Mouse (Mus musculus): Measurements from ENCODE around the gene Mst1. TPM values are rescaled to one million over a fixed set of nuclear protein-coding genes. Genes with fewer than 3 reads are reported as not detected.
A peak's percentile ranks its signal among the peaks of the same experiment; 100 is the strongest.

Mst1 gene
- polyA plus RNA-seq, 1 experiment from 2014 or later = 0.27 TPM

DNA sequence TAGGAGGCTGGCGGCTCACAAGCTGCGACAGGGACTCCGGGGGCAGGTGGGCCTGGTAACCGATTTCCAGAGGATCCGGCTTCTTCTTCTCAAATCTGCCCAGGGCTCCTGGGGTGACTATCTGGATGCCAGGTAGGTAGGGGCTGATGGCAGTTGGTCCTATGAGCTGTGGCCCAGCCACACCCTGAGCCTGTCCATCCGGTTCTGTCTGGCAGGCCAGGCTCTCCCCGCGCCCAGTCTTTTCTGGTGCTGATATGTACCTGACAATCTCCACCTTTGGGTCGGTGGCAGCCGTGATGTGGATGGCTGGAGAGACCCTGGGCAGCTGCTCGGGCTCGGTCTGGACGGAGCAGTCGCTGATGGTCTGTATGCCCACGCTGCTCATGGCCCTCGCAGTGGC lies 29.9 kb downstream of the Mst1 start:
- peaks cover 17% of the 10 kb centered on the region for H3K4me1 ChIP-seq
- H3K36me3 ChIP-seq (replicated peaks) = peaks cover 47% of the 10 kb centered on the region
- no peak overlapping the region for H3K27ac ChIP-seq
- no peak for ATAC-seq (ENCODE audit: low FRiP score)
- no peak overlapping the region for H3K9ac ChIP-seq
- H3K4me2 ChIP-seq = no peak overlapping the region
- H3K27me3 ChIP-seq = peaks cover 23% of the 10 kb centered on the region; the same call in 1 of the 2 replicates
- WGBS = 89% methylated on average over 16 of the region's 16 CpGs
- no peak overlapping the region for H3K4me3 ChIP-seq (replicated peaks)
- H3K9me3 ChIP-seq = no peaks in the 10 kb centered on the region

DNA sequence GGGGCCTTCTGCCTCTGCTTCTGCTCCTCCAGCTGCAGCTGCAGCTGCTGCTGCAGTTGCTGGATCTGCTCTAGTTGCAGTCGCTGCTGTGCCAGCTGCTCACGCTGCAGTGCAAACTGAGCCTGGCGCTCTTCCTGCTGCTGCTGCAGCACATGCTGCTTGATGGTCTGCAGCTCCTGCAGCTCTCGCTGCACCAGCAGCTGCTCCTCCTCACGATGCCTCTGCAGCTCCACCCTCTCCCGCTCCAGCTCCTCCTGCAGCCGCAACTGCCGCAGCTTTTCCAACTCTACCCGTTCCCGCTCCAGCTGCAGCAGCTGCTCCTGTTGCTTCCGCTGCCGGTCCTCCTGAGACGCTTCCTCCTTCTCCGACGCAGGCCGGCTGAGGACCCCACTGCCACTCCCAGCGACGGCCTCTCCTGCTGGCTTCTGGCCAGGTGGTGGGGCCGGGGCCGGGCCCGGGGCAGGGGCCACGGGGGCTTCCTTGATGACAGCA lies 30.9 kb downstream of the Mst1 start:
- no peaks in the 10 kb centered on the region for H3K9me3 ChIP-seq
- ATAC-seq (ENCODE audit: low FRiP score) = no peak
- 19% methylated on average over 22 of the region's 22 CpGs for WGBS
- peaks cover 53% of the 10 kb centered on the region for H3K36me3 ChIP-seq (replicated peaks)
- peak overlapping the region; percentile 68 for H3K27ac ChIP-seq
- peaks cover 10% of the 10 kb centered on the region for H3K4me1 ChIP-seq
- H3K27me3 ChIP-seq = peaks cover 23% of the 10 kb centered on the region; the same call in 1 of the 2 replicates
- peak overlapping the region; percentile 38 for H3K4me2 ChIP-seq
- peak overlapping the region; percentile 42 for H3K9ac ChIP-seq
- H3K4me3 ChIP-seq (replicated peaks) = peak overlapping the region; percentile 3

DNA sequence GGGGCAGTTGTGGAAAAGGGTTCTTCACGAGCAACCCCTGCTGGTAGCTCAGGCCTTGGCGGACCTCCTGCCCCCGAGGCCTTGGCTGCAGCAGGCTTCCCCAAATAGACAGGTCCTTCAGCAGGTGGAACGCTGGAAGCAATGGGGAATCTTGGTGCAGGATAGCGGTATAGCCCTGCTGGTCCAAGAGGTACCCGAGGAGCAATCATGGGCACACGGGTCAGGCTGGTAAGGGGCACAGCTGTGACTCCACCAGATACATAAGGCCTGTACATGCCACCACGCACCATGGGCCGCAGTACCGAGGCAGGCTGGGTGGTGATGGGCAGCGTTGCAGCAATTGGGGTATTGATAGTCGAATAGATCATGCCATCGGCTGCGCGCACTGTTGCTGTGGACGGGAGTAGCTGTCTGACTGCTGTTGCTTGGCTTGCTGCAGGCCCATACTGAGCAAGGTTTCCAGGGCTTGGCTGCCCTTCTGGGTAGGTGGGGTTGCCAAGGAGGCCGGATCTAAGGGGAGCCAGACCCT lies 31.4 kb downstream of the Mst1 start:
- Histone ChIP-seq H3K4me2 (peak overlapping the region; percentile 38), H3K27me3 (peaks cover 23% of the 10 kb centered on the region; the same call in 1 of the 2 replicates), H3K9me3 (no peaks in the 10 kb centered on the region), H3K4me1 (peaks cover 10% of the 10 kb centered on the region), H3K4me3 (replicated peaks) (peak overlapping the region; percentile 3; the same call in 1 of the 2 replicates), H3K27ac (peak overlapping the region; percentile 68), H3K36me3 (replicated peaks) (peaks cover 54% of the 10 kb centered on the region), H3K9ac (peak overlapping the region; percentile 42; the same call in 1 of the 2 replicates)
- 76% methylated on average over 17 of the region's 17 CpGs for WGBS
- ATAC-seq (ENCODE audit: low FRiP score) = no peak

DNA sequence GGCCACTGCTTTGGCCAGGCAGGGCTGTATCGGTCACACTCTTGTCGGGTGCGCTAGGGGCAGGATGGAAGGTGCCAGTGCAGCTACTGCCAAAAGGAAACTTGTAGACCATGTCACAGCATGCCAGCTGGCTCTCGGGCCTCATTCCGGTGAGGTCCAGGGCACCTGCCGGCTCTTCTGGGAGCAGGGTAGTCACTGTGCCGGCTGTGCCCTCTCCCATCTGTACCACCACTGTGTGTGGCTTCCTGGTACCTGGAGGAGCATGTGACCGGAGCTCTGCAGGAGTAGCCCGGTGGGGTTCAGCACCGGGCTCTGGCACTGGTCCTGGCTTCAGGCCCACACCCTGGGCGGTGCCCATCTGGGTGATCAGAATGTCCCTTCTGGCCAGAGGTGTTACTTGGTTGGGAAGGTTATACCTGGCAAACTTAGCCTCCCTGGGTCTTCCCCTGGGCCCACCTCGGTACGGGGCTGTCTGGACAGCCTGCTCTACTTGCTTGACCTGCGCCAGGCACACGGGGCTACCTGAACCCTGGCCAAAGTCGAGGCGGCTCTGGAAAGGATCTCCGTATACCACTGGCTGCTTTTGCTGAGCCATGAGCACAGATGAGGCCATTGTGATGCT lies 32.6 kb downstream of the Mst1 start:
- ATAC-seq (ENCODE audit: low FRiP score) = no peak
- Histone ChIP-seq H3K27ac (no peak overlapping the region), H3K4me3 (replicated peaks) (no peak overlapping the region), H3K27me3 (peaks cover 23% of the 10 kb centered on the region; the same call in 1 of the 2 replicates), H3K4me1 (peaks cover 10% of the 10 kb centered on the region), H3K9ac (no peak overlapping the region), H3K36me3 (replicated peaks) (peaks cover 47% of the 10 kb centered on the region), H3K4me2 (no peak overlapping the region), H3K9me3 (no peaks in the 10 kb centered on the region)
- 93% methylated on average over 18 of the region's 18 CpGs for WGBS

DNA sequence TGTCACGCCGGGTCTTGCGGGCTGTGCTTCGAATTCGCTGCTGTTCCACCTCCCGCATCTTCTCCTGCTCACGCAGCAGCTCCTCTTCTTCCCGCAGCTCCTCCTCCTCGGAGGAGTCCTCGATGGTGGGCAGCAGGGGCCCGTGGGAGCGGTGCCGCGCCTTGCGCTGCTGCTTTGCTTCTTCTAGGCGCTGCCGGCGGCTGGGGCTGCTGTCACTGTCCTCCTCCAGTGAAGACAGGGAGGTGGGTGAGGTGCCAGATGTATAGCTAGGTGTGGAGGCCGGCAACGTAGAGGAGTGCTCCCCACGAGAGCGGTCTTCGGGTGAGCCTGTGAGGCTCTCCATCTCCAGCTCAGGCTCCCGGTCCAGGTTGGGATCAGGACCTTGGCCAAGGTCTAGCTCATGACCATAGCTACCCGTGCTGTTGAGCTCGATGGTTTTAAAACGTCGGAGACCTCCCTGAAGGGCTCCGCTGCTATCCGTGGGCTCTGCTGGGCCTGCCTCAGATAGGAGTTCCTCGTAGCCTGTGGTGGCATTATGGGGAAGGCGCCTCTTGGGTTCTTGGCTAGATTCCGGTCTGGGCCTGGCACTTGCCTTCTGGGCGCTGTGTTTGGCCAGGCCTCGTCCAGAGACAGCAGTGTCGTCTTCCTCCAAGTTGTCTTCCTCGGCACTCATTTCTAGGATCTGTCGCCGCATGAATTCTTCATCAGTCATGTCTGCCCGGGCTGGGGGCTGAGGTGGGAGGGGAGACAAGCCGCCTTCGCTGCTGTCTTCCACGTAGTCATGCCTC lies 35.2 kb downstream of the Mst1 start:
- no peak for ATAC-seq (ENCODE audit: low FRiP score)
- Histone ChIP-seq H3K36me3 (replicated peaks) (peaks cover 38% of the 10 kb centered on the region), H3K9ac (no peak overlapping the region), H3K9me3 (no peaks in the 10 kb centered on the region), H3K4me2 (no peak overlapping the region), H3K27me3 (0 out of 2 replicates have a peak, but pooled peaks cover 14% of the 10 kb centered on the region), H3K4me3 (replicated peaks) (no peak overlapping the region), H3K27ac (no peak overlapping the region), H3K4me1 (peaks cover 18% of the 10 kb centered on the region)
- 73% methylated on average over 43 of the region's 43 CpGs for WGBS

DNA sequence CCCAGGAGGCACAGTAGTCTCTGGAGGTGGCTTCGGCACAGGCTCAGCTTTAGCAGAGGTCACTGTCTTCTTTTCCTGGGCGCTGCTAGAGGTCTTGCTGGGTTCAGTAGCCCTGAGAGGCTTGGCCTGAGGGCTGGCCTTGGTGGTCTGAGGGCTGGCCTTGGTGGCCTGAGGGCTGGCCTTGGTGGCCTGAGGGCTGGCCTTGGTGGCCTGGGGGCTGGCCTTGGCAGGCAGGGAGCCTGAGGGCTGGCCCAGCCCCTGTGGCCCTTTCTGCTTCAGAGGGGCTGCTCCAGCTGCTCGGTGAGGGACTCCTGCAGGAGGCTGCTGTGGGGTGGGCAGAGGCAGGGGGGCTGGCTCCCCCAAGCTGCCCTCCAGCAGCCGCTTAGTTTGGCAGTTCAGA lies 36.9 kb downstream of the Mst1 start:
- no peak overlapping the region for H3K4me2 ChIP-seq
- no peaks in the 10 kb centered on the region for H3K9me3 ChIP-seq
- no peak overlapping the region for H3K9ac ChIP-seq
- peaks cover 37% of the 10 kb centered on the region for H3K36me3 ChIP-seq (replicated peaks)
- 62% methylated on average over 4 of the region's 4 CpGs for WGBS
- no peak overlapping the region for H3K4me3 ChIP-seq (replicated peaks)
- no peak overlapping the region for H3K27ac ChIP-seq
- peaks cover 7% of the 10 kb centered on the region; the same call in 1 of the 2 replicates for H3K4me1 ChIP-seq
- no peak for ATAC-seq (ENCODE audit: low FRiP score)
- H3K27me3 ChIP-seq = no peaks in the 10 kb centered on the region

DNA sequence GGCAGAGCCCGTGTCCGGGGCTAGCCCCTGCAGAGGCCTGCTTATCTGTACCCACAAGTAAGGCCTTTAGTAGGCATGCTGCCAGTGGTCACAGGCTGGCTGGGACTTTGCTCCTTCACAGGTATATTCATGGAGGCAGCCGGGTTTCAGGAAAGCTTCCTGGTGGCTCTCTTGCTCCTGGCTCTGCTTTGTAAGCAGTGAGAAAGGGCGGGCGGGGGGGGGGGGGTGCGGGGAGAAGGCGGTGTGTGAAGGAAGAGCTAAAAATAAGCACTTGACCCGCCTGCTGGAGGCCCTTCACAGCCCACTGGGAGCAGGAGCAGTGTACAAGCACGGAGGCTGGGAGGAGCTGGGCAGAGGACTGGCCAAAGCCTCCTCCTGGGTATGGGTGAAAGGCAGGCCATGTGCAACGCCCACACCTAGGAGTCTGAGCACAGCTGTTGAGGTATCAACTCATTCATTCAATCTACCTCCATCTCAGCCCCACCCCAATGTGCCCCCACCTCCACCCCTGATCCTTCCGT lies 39.7 kb downstream of the Mst1 start:
- H3K9me3 ChIP-seq = no peaks in the 10 kb centered on the region
- H3K9ac ChIP-seq = no peak overlapping the region
- H3K4me2 ChIP-seq = no peak overlapping the region
- ATAC-seq (ENCODE audit: low FRiP score) = 0 out of 2 replicates have a peak, but pooled peaks have one; percentile 11
- no peaks in the 10 kb centered on the region for H3K27me3 ChIP-seq
- H3K4me1 ChIP-seq = peaks cover 7% of the 10 kb centered on the region; the same call in 1 of the 2 replicates
- no peak overlapping the region for H3K4me3 ChIP-seq (replicated peaks)
- 62% methylated on average over 11 of the region's 11 CpGs for whole genome bisulfite sequencing
- peaks cover 17% of the 10 kb centered on the region for H3K36me3 ChIP-seq (replicated peaks)
- no peak overlapping the region for H3K27ac ChIP-seq

DNA sequence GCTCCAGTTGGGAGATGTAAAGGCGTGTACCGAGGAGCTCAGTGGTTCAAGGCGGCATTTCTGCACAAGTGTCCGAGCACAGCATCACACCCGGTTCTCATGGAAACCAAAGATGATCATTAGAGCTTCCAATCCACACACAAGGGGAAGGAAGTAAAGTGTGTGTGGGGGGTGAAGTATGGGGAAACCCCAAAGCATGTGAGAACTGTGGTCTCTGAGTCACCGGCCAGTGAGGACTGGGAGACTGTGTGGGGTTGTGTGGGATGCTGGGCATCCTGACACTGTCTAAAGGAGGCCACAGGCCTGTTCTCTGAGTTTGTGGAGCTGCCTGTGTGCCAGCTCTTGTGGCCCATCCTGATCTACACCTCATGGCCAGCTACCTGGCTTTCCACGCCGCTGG lies 40.4 kb downstream of the Mst1 start:
- H3K9ac ChIP-seq = no peak overlapping the region
- H3K27ac ChIP-seq = no peak overlapping the region
- peaks cover 14% of the 10 kb centered on the region for H3K36me3 ChIP-seq (replicated peaks)
- no peaks in the 10 kb centered on the region for H3K9me3 ChIP-seq
- H3K27me3 ChIP-seq = no peaks in the 10 kb centered on the region
- H3K4me3 ChIP-seq (replicated peaks) = no peak overlapping the region
- H3K4me1 ChIP-seq = peaks cover 7% of the 10 kb centered on the region; the same call in 1 of the 2 replicates
- no peak for ATAC-seq (ENCODE audit: low FRiP score)
- H3K4me2 ChIP-seq = no peak overlapping the region
- WGBS = 93% methylated on average over 8 of the region's 8 CpGs

DNA sequence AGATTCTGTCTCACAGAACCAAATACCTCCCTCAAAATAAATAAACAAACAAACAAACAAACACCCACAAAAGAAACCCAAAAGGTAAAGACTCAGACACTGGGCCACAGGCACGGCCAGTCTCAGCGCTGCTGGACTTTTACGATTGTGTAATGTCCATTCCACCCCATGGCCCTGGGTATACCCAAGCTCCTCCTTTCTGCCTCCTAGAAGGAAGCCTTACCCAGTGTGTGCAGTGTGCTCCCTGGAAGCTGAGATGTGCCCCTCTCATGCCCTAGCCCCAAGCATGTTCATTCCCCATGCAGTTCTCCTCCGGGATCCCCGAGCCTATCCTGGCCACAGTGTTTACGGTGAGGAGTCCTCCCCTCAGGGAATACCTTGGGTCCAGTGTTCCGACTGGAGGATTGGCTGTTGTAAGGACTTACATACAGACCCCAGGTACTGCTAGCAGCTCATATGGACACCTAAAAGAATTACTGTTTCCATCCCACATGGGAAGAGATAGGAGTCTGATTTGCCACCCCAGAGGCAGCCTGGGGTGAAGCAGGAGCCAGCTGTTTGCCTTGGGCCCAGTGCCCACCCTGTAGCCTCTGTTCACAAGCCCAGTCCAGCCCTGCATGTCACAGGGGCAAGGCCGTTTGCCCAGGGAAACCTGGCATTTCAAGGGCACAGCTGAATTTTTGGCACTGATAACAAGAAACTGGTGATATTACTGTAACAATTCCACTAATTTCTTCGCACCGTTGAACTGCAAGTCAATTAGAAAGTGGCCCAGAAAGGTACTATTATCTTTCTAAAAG lies 41.1 kb downstream of the Mst1 start:
- Histone ChIP-seq H3K27me3 (no peaks in the 10 kb centered on the region), H3K36me3 (replicated peaks) (peaks cover 10% of the 10 kb centered on the region), H3K4me2 (no peak overlapping the region), H3K4me1 (peaks cover 7% of the 10 kb centered on the region; the same call in 1 of the 2 replicates), H3K9ac (no peak overlapping the region), H3K27ac (no peak overlapping the region), H3K9me3 (no peaks in the 10 kb centered on the region), H3K4me3 (replicated peaks) (no peak overlapping the region)
- ATAC-seq (ENCODE audit: low FRiP score) = no peak
- WGBS = 88% methylated on average over 10 of the region's 10 CpGs

DNA sequence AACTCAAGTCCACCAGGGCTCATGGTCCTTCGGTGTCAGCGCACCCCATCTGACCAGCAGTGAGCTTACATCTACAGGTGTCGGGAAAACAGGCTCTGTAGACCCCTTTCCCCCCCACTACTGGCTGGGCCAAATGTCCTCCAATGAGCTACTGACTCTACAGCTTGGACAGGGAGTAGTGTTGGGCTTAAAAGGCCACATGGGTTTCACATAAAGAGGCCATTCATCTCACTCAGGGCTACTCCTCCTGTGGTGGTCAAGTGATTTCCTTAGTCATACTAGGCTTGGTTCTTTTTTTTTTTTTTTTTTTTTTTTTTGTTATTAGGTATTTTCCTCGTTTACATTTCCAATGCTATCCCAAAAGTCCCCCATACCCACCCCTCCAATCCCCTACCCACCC lies 43.7 kb downstream of the Mst1 start:
- Histone ChIP-seq H3K4me3 (replicated peaks) (no peak overlapping the region), H3K36me3 (replicated peaks) (peaks cover 5% of the 10 kb centered on the region; the same call in 1 of the 2 replicates), H3K27ac (no peak overlapping the region), H3K9ac (no peak overlapping the region), H3K27me3 (0 out of 2 replicates have a peak, but pooled peaks cover 1% of the 10 kb centered on the region), H3K9me3 (no peaks in the 10 kb centered on the region), H3K4me2 (no peak overlapping the region), H3K4me1 (peaks cover 7% of the 10 kb centered on the region; the same call in 1 of the 2 replicates)
- no peak for ATAC-seq (ENCODE audit: low FRiP score)
- 78% methylated on average over 4 of the region's 4 CpGs for WGBS

DNA sequence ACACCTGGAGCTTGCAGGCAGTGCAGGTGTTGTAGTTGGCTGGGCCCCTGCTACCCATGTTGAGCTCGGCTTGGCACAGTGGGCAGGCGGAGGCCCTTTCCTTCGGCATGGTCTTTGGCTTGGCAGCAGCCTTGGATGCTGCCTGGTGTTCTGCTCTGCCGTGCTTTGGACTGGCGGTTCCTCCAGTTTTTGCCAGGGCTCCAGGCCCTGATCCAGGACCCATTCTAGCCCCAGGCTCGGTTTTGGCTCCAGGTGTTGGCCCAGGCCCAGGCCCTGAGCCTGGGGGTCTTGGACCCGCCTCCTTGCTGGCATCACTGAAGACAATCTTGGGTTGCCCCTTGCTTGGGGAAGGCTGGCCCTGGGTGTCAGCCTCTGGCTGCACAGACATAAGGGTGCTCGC lies 45.5 kb downstream of the Mst1 start:
- Histone ChIP-seq H3K4me1 (no peaks in the 10 kb centered on the region), H3K27ac (no peak overlapping the region), H3K9me3 (no peaks in the 10 kb centered on the region), H3K4me3 (replicated peaks) (no peak overlapping the region), H3K27me3 (0 out of 2 replicates have a peak, but pooled peaks cover 3% of the 10 kb centered on the region), H3K4me2 (no peak overlapping the region), H3K9ac (no peak overlapping the region), H3K36me3 (replicated peaks) (peaks cover 5% of the 10 kb centered on the region; the same call in 1 of the 2 replicates)
- no peak for ATAC-seq (ENCODE audit: low FRiP score)
- 93% methylated on average over 8 of the region's 8 CpGs for WGBS
